Mouse (Mus musculus): ENCODE data around the gene Tgif1. TPM values are rescaled to one million over a fixed set of nuclear protein-coding genes. Genes with fewer than 3 reads are reported as not detected.

Gene Tgif1
- total and polyA plus RNA-seq, 2 experiments from 2014 or later: 3.5 to 5.2 TPM

DNA sequence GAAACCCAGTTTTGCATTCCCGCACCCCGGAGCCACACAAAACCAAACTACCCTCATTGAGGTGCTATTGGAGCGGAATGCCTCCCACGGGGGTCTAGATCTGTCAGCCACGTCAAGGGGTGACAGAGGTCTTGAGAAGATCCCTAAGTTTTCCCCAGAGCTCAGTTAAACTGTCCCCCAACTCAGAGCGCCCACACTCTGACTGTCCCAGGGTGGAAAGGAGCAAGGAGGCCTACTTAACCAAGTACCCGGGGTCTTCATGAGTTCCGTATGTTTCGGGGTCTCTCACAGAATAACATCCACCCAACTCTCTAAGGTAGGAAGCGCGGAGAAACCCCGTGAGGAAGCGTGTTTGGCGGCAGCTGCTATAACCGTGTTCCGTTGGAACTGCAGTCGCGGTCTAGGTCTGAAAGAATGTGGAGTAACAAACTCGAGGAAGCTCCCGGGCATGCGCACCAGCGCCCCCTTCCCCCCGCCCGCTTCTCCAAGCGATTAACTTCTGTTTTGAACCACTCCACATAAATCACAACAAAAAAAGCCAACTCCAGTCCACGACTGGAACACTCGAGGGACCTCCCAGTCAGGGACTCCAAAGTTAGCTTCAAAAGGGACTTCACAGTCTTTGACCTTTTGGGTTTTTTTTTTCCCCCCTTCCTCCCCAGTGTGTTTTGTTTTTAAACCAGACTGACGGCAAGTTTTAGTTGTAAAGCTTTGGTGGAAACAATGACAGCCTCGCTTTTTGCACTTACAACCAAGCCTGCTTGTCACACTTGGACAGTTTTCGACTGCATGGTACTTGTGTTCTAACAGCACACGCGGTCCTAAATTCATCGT lies 3.7 kb downstream of the Tgif1 start:
- 0 out of 2 replicates have a peak, but pooled peaks have one; percentile 37 for TF ChIP-seq CTCF (IDR thresholded peaks at IDR 0.05; ENCODE audit: low read depth)
- H3K36me3 ChIP-seq (ENCODE audit: insufficient read depth): no peaks in the 10 kb centered on the region
- peaks cover 17% of the 10 kb centered on the region for H3K27me3 ChIP-seq (ENCODE audit: insufficient read depth, low read length)
- H3K9me3 ChIP-seq (ENCODE audit: low read length): no peaks in the 10 kb centered on the region
- 1% methylated on average over 33 of the region's 33 CpGs for WGBS
- peak; percentile 77 for DNase-seq
- 0 out of 2 replicates have a peak, but pooled peaks cover 14% of the 10 kb centered on the region for H3K4me1 ChIP-seq (ENCODE audit: insufficient read depth)
- peak overlapping the region; percentile 44 for H3K4me3 ChIP-seq (ENCODE audit: low read depth, low read length)
- 0 out of 2 replicates have a peak overlapping the region, but pooled peaks have one; percentile 23 for H3K27ac ChIP-seq (ENCODE audit: low read depth, low read length)
- 0 out of 2 replicates have a peak overlapping the region, but pooled peaks have one; percentile 37 for H3K9ac ChIP-seq
- no peak for ATAC-seq
- peak overlapping the region; percentile 91 for H3K4me2 ChIP-seq (ENCODE audit: low read depth)

DNA sequence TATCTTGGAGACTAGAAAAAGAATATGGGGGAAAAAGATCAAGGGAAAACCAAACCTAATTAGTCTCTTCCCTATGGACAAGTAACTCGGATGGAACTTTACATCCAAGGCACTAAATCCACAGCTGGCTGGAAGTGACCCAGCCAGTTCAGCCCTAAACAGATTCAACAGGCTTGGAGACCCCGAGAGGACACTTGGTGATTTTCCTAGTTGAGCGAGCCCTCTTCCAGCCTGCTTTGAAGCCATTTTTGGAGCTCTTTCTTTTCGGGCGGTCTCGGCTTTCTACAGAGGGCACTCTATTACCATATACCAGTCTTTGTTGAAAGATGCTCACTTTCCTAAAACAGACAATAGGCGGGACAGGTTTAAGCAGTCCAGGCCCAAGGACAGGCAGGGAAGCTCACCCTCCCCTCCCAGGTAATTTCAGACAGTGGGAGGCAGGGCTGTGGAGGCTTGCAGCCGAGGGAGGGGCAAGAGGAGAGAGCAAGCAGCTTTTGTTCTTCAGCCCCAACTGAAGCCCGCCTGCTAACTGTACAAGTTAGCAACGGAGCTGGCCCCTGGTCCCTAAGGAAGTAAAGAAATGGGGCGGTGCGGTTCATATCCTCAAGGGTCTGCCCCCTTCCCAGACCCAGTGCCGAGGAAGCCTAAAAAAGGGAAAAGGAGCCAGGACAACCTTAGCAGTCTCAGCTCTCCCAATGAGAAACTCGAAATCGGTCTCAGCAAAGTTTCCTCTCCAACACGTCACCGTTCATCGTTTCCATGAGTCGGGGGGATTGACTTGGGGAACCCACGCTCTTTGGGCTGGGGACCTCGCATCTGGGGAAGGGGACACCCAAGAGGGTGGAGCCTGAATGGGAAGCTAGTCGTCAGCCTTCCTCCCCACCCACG lies 4.6 kb downstream of the Tgif1 start:
- TF ChIP-seq CTCF (IDR thresholded peaks at IDR 0.05; ENCODE audit: low read depth): no peak
- Histone ChIP-seq H3K9ac (no peak overlapping the region), H3K27me3 (ENCODE audit: insufficient read depth, low read length) (peaks cover 17% of the 10 kb centered on the region), H3K9me3 (ENCODE audit: low read length) (no peaks in the 10 kb centered on the region), H3K27ac (ENCODE audit: low read depth, low read length) (peak overlapping the region; percentile 40; the same call in 1 of the 2 replicates), H3K4me2 (ENCODE audit: low read depth) (peak overlapping the region; percentile 91), H3K36me3 (ENCODE audit: insufficient read depth) (no peaks in the 10 kb centered on the region), H3K4me3 (ENCODE audit: low read depth, low read length) (peak overlapping the region; percentile 44), H3K4me1 (ENCODE audit: insufficient read depth) (0 out of 2 replicates have a peak, but pooled peaks cover 14% of the 10 kb centered on the region)
- 1% methylated on average over 23 of the region's 23 CpGs for WGBS
- ATAC-seq: no peak; the same call in 1 of the 2 replicates
- peak; percentile 14 for DNase-seq

DNA sequence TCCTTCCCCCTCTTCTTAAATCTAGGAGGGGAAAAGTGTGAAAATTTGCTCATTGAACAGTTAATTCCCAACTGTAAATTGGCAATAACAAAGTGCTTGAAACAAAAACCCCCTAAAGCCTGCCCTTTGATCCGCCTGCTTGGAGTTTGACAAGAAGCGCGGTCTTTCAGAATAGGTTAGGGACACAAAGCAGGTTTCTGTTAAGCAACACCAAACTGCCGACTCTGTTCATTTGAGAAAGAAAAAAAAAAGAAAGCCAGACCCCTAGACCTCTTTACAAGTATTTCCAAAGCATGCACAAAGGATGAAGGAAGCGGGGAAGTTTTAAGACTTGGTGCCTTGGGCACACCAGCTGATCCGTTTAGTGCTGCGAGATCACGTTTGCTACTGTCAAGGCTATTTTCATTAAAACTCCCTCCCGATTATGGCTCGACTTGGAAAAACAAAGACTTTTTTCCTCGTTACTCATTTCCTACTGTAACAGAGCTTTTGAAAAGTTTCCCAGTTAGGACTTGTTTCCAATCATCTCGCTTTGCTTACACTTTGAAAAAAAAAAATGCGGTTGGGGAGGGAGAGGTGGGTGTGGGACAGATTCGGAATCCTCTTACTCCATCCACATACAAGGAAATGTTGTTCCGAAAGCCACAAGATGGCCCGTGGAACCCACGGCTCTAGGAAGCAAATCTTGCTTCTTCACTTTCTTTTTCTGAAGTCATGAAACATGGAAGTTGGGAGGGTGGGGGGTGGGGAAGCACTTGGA lies 5.4 kb downstream of the Tgif1 start:
- Histone ChIP-seq H3K9me3 (ENCODE audit: low read length) (no peaks in the 10 kb centered on the region), H3K36me3 (ENCODE audit: insufficient read depth) (no peaks in the 10 kb centered on the region), H3K27me3 (ENCODE audit: insufficient read depth, low read length) (peaks cover 17% of the 10 kb centered on the region), H3K4me3 (ENCODE audit: low read depth, low read length) (peak overlapping the region; percentile 44; the same call in 1 of the 2 replicates), H3K4me1 (ENCODE audit: insufficient read depth) (0 out of 2 replicates have a peak, but pooled peaks cover 14% of the 10 kb centered on the region), H3K9ac (no peak overlapping the region), H3K4me2 (ENCODE audit: low read depth) (peak overlapping the region; percentile 91), H3K27ac (ENCODE audit: low read depth, low read length) (peak overlapping the region; percentile 40; the same call in 1 of the 2 replicates)
- peak; percentile 27 for DNase-seq
- ATAC-seq: no peak
- WGBS: 2% methylated on average over 17 of the region's 17 CpGs
- TF ChIP-seq CTCF (IDR thresholded peaks at IDR 0.05; ENCODE audit: low read depth): no peak

DNA sequence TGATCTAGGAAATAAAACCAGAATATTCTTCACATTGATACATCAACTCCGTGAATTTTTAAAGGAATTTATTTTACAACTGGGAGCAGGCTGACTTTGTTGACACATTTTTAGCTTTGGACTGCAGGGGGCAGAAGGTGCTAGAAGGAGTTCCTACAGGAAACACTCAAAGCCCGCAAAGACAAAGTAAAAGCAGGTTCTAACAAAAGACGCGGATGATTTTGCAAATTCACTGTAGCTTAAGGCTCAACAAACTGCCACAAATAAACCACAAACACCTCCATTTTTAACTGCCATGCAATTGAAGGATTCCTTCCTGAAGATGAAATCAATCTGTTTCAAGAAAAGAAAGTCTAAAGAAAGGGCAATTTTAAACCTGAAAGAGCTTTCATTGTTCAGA lies 6.3 kb downstream of the Tgif1 start:
- H3K4me1 ChIP-seq (ENCODE audit: insufficient read depth): 0 out of 2 replicates have a peak, but pooled peaks cover 14% of the 10 kb centered on the region
- no peak overlapping the region for H3K27ac ChIP-seq (ENCODE audit: low read depth, low read length)
- no peak overlapping the region for H3K4me3 ChIP-seq (ENCODE audit: low read depth, low read length)
- no peak overlapping the region for H3K4me2 ChIP-seq (ENCODE audit: low read depth)
- no peaks in the 10 kb centered on the region for H3K9me3 ChIP-seq (ENCODE audit: low read length)
- TF ChIP-seq CTCF (IDR thresholded peaks at IDR 0.05; ENCODE audit: low read depth): peak; percentile 54
- no peak overlapping the region for H3K9ac ChIP-seq
- peaks cover 15% of the 10 kb centered on the region for H3K27me3 ChIP-seq (ENCODE audit: insufficient read depth, low read length)
- ATAC-seq: no peak
- peak; percentile 37 for DNase-seq
- WGBS: 5% methylated on average over 4 of the region's 4 CpGs
- H3K36me3 ChIP-seq (ENCODE audit: insufficient read depth): no peaks in the 10 kb centered on the region

DNA sequence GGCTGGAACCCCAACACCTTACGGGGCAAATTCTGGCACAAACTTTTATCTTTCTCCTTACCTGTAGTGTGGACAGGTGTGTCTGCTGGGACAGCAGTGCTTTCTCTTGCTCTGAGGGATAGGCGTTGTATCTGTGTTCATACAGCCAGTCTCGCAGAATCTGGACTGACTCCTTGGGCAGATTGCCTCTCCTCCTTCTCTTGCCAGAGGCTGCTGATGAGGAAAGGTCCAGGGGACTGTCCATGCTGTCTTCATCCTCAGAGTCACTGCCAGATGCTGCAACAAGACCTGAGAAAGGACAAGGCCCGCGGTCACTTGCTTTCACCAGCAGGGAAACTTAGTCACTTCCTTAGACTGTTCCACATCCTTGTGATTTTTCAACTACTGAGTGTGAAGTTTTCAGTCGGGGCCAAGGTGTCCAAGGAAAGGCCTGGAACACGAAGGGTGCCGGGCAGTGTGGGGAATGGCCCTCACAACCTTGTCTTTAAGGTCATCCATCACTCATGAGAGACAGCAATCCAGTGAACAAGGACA lies 7.2 kb downstream of the Tgif1 start:
- no peak for TF ChIP-seq CTCF (IDR thresholded peaks at IDR 0.05; ENCODE audit: low read depth)
- H3K4me3 ChIP-seq (ENCODE audit: low read depth, low read length): no peak overlapping the region
- H3K9ac ChIP-seq: no peak overlapping the region
- H3K27me3 ChIP-seq (ENCODE audit: insufficient read depth, low read length): peaks cover 14% of the 10 kb centered on the region
- no peak for DNase-seq
- H3K27ac ChIP-seq (ENCODE audit: low read depth, low read length): no peak overlapping the region
- 0 out of 2 replicates have a peak, but pooled peaks cover 8% of the 10 kb centered on the region for H3K4me1 ChIP-seq (ENCODE audit: insufficient read depth)
- no peak for ATAC-seq
- WGBS: 77% methylated on average over 8 of the region's 8 CpGs
- H3K36me3 ChIP-seq (ENCODE audit: insufficient read depth): no peaks in the 10 kb centered on the region
- no peaks in the 10 kb centered on the region for H3K9me3 ChIP-seq (ENCODE audit: low read length)
- H3K4me2 ChIP-seq (ENCODE audit: low read depth): no peak overlapping the region

DNA sequence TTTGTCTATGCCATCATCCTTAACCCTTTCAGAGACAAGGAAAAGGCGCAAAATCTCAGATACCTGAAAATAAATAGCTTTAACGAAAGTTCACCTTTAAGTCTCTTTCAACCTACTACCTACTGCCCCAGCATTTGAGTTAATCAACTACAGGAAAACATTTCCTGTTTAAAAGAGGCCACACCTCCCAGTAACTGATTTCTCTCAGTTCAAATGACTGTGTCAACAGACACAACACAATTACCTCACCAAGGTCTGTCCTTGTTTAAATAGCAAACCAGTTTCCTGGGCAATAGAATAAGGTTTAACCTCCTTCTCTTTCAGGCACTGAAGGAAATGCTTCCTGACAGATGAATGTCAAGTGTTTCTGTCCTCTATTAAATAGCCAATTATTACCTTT lies 7.8 kb downstream of the Tgif1 start:
- no peak overlapping the region for H3K4me3 ChIP-seq (ENCODE audit: low read depth, low read length)
- no peak for DNase-seq
- 87% methylated on average over 2 of the region's 2 CpGs for WGBS
- H3K9ac ChIP-seq: no peak overlapping the region
- H3K4me2 ChIP-seq (ENCODE audit: low read depth): no peak overlapping the region
- no peak for ATAC-seq
- no peak overlapping the region for H3K27ac ChIP-seq (ENCODE audit: low read depth, low read length)
- H3K4me1 ChIP-seq (ENCODE audit: insufficient read depth): 0 out of 2 replicates have a peak, but pooled peaks cover 3% of the 10 kb centered on the region
- peaks cover 14% of the 10 kb centered on the region for H3K27me3 ChIP-seq (ENCODE audit: insufficient read depth, low read length)
- no peaks in the 10 kb centered on the region for H3K36me3 ChIP-seq (ENCODE audit: insufficient read depth)
- no peaks in the 10 kb centered on the region for H3K9me3 ChIP-seq (ENCODE audit: low read length)
- no peak for TF ChIP-seq CTCF (IDR thresholded peaks at IDR 0.05; ENCODE audit: low read depth)
